Mouse (Mus musculus) mouse trophoblast stem cell (cell line): ENCODE results near the gene Olfr190.
"Not testable (repeated sequence)": the region's sequence is repeated elsewhere in the genome, so short reads cannot be mapped to it uniquely, and the experiment has no call there.

Experiments
- in situ Hi-C, 2 experiments: fragments of 300-500 bp; cut with MseI, MboI; formaldehyde crosslinking; loops; 2 replicates in 1 of 2; 3 replicates in 1 of 2; pipeline ENCODE4 v1.15.1; 2025

The Olfr190 gene

GRCm38 (mm10) chr16:59077905-59078304 lies at the start of gene Olfr190:
TSS of gene Olfr190 (minus strand) at chr16:59078005.
- in situ Hi-C loops = no loop called here

DNA sequence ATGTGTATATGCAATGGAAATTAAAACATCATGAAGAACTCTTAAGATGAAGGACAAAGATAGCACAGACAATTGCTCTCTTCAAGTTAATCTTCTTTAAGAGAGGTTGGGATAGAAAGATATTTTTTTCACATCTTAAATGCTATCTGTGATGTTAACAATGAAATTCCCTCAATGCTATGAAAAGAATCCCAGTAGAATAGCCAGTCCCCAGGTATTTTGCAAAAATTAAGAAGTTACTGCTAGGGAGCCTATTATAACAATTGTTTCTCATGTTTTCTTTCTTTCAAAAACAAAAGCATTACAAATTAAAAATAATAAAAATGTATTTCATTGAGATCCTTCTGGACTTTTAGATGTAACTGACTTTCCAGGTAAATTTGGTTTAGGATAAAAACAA lies 43.2 kb upstream of the Olfr190 start, which contains the start of gene Olfr194:
Gene Olfr194 (minus strand): TSS at position 101 of the 400 bp plus-strand sequence.
- in situ Hi-C loops = no loop called here

GRCm38 (mm10) chr16:59111781-59112180 lies 34.0 kb upstream of the Olfr190 start, which contains the start of gene Olfr193:
TSS of gene Olfr193 (minus strand) at chr16:59111881.
- in situ Hi-C loops = no loop called here

GRCm38 (mm10) chr16:59108522-59108921 lies 30.7 kb upstream of the Olfr190 start:
- in situ Hi-C loops = not testable (repeated sequence)

GRCm38 (mm10) chr16:59105312-59105711 lies 27.5 kb upstream of the Olfr190 start:
- in situ Hi-C loops = no loop called here

DNA sequence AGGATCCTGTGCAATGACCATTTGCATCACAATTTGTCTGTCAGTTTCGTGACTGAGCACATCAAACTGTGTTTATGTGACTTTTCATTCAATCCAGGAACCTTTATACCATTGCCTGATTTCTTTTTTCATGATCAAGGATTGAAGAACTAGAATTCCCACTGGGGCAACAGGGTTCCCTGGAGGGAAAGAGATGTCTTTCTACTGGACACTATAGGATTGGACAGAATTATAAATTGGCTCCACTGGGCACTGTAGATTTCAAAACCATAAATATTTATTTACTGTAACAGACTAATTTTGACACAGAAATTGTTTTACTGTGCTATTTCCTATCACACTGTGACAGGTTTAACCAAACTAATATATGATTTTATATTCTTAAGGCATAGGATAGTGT lies 11.9 kb upstream of the Olfr190 start, which contains the start of gene Olfr191:
Gene Olfr191 (minus strand): TSS at position 101 of the 400 bp plus-strand sequence.
- in situ Hi-C loops = not testable (repeated sequence)

GRCm38 (mm10) chr16:59081113-59081512 lies 3.3 kb upstream of the Olfr190 start:
- in situ Hi-C loops = not testable (repeated sequence)

DNA sequence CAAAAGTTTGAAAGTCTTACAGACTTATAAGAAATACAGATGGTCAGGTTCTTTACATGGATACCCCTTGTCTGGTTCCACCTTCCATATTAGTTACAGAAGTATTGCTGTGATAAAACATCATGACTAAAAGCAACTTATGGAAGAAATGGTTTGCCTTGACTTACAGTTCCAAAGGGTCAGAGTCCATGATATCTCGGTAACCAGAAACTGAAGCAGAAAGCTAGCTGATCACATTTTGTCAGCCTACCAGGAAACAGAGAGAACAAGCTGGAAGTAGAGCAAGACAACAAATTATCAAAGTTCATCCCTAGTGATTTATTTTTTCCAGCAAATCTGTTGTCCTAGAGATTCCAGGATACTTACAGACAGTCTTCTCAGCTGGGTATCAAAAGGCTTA lies 4.3 kb downstream of the Olfr190 start:
- in situ Hi-C loops = no loop called here

GRCm38 (mm10) chr16:59071755-59072154 lies 6.0 kb downstream of the Olfr190 start:
- in situ Hi-C loops = no loop called here

DNA sequence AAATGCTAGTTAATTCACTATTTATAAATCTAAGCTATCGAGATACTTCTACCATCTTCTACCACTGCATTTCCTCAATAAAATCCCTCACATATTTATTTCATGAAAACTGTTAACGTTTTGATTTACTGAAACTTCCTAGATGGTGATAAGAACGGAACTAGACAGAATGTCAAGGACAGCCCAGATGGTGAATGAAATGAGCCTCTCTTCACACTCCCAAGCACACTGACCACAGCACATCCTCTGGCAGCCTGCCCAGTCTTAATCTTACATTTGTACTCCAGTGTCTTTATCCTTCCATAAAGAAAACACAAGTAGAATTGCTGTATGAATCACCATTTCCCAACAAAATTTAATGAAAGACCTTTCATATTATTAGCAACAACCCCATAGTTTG lies 15.4 kb downstream of the Olfr190 start:
- in situ Hi-C loops = not testable (repeated sequence)

- in situ Hi-C loops = not testable (repeated sequence)
These were observed 28.5 kb downstream of the Olfr190 start for GRCm38 (mm10) chr16:59049286-59049685.

DNA sequence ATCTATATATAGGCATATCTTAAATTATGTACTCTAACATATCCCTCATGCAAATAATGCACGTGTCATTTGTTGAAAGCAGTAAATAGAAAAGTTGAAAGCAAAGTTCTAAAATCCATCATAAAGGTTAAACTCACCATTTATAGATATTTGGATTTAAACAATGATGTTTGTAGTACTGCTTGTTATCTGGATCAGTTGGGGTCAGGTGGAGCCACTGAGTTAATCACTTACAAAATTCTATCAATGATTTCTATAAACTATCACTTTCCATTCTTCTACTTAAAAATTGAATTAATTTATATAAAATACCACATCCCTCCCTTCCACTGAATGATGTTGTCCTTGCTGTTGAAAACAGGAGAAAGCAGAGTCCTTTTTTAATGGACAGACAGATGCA lies 28.9 kb downstream of the Olfr190 start:
- in situ Hi-C loops = no loop called here

DNA sequence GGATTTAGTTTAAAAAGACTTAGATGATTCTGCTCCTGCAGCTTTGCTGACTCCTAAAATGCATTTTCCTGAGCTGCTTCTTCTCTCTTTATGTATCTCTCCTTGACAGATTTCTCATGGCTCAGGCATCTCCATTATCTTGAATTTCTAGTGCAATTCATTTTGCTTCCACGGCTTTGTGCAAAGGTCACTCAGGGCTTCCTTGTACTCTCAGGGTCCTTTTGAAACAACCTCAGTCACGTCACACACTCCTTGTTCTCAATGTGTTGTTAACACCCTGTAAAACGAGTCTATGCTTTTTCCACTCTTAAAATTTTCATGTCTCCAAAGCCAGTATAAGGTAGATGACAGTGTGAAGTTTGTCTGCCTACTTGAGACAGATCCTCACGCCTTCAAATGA lies 30.2 kb downstream of the Olfr190 start:
- in situ Hi-C loops = no loop called here

DNA sequence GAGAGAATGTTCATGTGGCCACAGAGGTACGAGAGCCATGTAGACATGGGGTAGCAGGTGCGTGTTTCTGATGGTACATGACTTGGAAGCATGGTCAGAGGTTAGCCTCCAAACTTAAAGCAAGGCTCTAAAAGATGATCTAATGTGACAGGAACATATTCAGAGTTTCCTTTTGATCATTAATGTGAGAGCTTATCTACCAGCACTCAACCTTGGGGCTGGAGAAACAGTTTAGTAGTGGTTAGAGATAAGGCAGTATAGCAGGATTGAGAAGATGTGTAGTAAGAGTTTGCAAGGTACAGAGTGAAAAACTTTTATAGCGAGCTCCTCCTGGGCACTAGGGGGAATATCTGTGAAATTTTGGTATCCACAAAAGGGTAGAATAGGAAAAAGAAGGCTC lies 32.0 kb downstream of the Olfr190 start:
- in situ Hi-C loops = no loop called here

DNA sequence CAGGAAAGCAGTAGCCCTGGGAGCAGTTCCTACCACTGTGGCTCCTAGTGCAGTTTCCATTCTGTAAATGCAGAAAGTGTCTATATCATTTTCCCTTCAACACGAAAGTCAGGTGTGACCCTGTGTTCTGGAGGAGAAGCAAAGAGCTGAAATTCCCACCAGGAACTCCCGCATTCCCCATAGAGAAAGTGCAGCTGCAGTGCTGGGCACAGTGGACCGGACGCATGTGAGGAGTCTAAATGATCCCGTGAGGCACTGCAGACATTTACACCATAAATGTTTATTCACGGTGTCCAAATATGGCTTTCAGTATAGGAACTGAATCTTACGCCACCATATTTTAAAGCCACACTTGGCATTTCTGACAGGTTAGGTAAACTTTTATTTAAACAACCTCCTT lies 38.1 kb downstream of the Olfr190 start, which contains the start of gene Olfr187:
Gene Olfr187 (minus strand): TSS at position 58 of the 400 bp plus-strand sequence.
- in situ Hi-C loops = no loop called here

DNA sequence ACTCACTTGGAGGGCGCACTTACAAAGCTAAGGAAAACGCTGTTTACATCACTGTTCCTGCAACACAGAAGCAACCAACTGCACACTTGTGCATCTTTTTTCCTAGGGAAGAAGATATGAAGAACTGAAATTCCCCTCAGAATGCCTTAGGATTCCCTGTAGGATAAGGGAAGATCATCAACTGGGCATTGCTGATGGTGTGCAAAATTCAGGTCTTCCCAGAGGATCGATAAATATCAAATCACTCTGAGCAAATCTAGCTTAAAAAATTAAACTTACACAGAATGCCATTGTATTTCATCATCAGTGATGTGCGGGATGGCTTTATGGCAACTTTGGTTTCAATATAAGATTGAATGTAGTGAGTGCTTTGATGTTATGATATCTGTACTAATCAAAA lies 47.6 kb downstream of the Olfr190 start, which contains the start of gene Olfr186:
Gene Olfr186 (minus strand): TSS at position 101 of the 400 bp plus-strand sequence.
- in situ Hi-C loops = no loop called here
